Mouse (Mus musculus) lung, postnatal 14 days (tissue): ENCODE measurements at regions not wholly inside any gene's neighbourhood (a gene's known extent, or its start where the extent isn't known, plus 50 kb on each side); places are given as distances from the start of the nearest gene placed in this dataset.

ENCODE experiments used
- DNase-seq: peaks from one replicate; pipeline ENCODE4 v3.0.0; 2021

GRCm38 (mm10) chr7:129936731-129937130, 345.1 kb downstream of the Wdr11 start:
- DNase-seq = no peak

DNA sequence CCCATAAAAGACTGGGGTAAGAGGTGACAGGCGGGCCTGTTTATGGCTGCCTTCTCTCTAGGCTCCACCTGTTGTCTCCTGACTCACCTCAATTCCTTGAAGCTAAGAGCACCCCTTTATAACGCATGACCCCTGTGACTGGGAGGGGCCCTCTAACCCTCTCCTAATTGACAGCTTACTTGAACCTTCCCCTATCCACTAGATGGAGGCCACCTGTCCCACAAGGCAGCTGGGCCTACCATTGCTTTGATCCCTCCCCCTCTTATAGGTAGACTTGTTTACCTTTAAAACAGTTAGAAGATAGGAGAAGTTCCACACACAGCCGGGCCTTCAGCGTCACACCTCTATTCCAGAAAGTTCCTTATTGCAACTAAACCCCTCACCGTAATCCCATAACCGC, 346.1 kb downstream of the Wdr11 start:
- DNase-seq = no peak

- no peak for DNase-seq
Measured at GRCm38 (mm10) chr7:129938141-129938540, 346.5 kb downstream of the Wdr11 start.

GRCm38 (mm10) chr7:129939266-129939665, 347.6 kb downstream of the Wdr11 start:
- DNase-seq = no peak

- no peak for DNase-seq
Measured at GRCm38 (mm10) chr7:129941311-129942029, 349.8 kb downstream of the Wdr11 start.

- no peak for DNase-seq
Measured at GRCm38 (mm10) chr7:129948613-129949110, 357.0 kb downstream of the Wdr11 start.

- DNase-seq = no peak
Measured at GRCm38 (mm10) chr7:129950456-129950855, 358.8 kb downstream of the Wdr11 start.

- DNase-seq = no peak
Measured at GRCm38 (mm10) chr7:129958379-129958778, 366.7 kb downstream of the Wdr11 start.

- no peak for DNase-seq
Measured at GRCm38 (mm10) chr7:129962575-129962974, 370.9 kb downstream of the Wdr11 start.

DNA sequence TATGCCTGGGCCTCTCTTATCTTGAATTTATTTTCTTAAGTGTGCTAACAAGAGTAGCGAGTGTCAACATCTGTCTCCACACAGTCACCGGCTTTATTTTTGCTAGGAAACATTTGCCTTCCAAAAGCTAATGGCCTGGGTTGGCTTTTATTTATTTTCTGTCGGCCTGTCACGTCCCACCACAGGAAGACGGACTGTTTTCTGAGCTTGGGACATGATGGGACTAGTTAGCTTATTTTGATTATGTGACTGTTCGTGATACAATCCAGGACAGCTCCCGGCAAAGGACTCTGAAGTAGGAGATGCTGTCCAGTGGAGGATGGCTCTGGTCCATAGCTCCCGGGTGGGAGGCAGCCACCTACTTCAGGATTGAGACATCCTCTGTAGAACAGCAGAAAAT, 372.5 kb downstream of the Wdr11 start:
- DNase-seq = peak; percentile 46

DNA sequence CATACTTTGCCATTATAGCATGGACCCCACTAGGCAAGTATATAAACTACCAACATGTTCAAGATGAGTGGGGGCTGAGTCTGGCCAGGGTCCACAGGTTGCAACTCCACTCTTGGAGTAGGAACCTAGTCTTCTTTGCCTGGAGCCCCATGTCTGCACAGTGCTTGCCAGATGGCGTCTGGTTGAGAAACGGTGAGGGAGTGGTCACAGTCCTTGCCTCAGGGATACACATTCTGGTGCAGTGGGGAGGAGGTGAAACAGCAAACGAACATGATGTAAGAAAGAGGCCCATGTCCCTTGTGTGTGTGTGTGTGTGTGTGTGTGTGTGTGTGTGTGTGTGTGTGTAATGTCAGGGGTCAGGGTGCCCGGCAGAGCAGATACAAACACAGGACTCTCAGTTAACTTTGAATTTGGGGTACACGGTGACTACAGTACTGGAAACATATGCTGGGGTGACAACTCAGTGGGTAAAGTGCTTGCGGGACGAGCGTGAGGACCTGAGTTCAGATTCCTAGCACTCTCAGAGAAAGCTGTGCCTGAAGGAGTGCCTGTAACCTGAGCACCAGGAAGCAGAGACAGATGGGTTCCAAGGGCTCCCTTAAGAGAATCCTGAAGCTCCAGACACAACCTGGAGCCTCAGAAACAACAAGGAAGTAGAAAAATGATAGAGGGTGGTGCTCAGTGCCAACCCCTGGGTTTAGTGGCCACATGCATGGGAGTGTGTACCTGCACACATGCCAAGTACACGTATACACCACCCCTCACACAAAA, 373.8 kb downstream of the Wdr11 start:
- no peak for DNase-seq

DNA sequence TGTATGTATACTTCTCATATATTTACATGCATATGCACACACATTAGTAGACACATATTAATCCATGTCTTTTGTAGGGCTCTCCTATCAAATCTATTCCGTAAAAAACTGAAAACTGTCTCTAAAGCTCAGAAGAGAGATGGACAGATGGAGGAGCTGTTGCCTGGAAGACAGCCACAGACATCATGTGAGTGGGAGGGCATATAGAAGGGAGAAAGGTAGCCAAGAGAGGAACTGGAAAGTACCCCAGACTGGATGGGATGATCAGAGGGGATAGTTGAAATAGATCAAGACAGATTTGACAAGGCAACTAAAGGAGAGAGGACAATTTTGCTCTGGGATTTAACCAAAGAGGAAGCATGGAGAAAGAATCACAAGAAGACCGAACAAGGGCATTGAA, 375.1 kb downstream of the Wdr11 start:
- no peak for DNase-seq

DNA sequence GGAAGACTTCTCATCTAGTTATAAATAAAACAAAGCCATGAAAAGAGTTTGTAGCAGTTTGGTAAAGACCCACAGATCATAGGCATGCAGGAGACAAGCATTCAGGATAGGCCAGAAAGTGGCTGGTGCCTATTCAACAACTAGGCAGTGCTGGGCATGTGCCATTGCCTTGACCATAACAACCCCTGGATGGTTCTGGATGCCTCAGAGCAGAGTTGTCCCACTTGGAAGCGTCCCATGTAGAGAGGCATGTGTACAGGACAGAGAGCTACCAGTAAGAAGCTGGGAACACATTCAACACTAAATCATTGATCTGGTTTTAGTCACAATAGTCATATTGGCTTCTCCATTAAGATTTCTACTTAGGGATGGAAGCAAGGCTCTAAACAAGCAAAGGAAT, 378.5 kb downstream of the Wdr11 start:
- no peak for DNase-seq

DNA sequence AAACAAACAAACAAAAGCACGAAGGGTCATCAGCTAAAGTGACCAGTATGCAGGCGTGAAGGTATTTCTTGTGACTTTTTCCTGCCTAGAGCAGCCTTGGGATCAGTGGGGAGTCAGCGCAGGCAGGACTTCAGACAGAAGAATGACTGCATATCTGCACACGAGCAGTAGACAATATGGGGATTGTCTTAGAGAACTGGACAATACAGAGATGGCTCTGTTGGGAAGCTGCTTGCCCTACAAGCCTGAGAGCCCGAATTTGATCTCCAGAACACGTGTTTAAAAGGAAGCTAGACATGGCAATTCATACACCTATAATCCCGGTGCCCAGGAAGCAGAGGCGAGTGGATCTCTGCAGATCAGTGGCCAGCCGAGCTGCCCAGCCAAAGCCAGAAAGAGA, 382.5 kb downstream of the Wdr11 start:
- DNase-seq = no peak

GRCm38 (mm10) chr7:129974837-129975236, 383.2 kb downstream of the Wdr11 start:
- DNase-seq = no peak

GRCm38 (mm10) chr7:129975781-129976514, 384.3 kb downstream of the Wdr11 start:
- DNase-seq = no peak

GRCm38 (mm10) chr7:129978576-129978975, 386.9 kb downstream of the Wdr11 start:
- no peak for DNase-seq

DNA sequence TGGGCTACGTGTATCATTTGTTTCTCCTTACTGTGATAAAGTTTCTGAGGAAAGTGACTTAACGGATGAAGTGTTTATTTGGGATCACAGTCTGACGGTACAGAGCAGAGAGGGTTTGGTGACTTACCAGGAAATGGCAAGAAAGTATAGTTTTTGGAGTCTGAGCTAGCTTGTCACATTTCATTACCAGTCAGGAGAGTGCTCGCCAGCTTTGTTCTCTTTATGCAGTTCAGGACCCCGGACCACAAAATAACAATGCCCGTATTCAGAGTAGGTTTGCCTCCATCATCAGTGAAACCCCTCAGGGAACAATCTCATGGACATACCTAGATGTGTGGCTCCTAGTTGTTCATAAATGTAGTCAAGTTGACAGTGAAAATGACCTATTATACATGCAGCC, 387.7 kb downstream of the Wdr11 start:
- no peak for DNase-seq

DNA sequence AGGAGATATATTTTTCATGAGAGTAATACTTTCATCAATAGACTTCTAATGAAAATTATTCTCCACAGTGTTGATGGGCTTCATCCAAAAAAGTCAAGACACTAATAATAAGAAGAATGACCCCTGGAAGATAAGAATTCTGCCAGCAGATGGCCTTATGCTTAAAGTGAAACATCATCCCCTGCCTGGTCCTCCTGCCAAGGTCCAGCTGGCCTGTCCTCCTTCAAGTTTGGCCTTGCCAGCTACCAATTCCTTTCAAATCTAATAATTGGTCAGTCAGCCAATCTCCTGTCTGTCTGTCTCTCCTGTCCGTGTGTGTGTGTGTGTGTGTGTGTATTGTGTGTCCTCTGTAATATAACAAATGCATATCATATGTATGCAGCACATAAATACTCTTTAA, 388.8 kb downstream of the Wdr11 start:
- DNase-seq = no peak

DNA sequence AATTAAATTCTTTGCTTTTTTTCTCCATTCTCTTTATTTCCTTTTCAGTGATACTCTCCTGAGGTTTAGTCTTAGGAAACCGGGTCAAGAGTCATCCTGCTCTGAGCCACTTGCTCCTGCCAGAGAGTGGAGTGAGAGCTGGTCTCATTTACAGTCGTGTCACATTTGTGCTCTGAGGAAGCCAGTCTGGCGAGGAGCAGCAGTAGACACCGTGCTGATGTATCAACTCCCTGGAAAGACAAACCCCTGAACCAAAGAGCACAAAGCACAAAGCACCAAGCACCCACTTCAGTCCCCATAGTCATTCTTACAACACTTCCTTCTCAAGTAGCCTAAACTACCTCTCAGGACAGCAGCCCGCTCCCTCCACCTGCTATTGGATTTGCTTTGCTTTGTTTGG, 390.7 kb downstream of the Wdr11 start:
- DNase-seq = no peak

DNA sequence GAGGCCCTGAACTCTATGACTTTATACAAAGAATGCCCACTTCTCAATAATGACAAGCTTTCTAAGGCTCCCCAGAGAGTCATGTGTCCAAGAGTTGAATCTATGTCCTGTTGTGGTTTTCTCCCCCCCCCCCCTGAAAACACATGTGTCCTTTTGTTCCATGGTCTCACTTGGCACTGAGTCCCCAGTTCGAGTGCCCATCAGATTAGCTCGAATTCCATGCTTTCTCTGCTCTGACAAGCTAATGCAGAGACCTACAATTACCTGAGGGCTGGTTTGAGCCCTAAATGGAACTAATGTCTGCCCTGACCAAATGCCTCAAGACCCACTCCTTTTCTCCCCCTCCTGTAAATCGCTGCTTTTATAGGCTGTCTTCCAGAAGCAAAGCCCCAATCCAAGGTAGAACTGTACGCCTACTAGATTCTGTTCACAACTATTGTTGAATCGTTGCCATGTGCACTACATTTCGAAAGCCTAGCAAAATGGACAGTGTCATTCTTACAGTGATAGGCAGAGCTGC, 392.0 kb downstream of the Wdr11 start:
- DNase-seq = no peak

GRCm38 (mm10) chr7:129984367-129984766, 392.7 kb downstream of the Wdr11 start:
- DNase-seq = peak; percentile 37

DNA sequence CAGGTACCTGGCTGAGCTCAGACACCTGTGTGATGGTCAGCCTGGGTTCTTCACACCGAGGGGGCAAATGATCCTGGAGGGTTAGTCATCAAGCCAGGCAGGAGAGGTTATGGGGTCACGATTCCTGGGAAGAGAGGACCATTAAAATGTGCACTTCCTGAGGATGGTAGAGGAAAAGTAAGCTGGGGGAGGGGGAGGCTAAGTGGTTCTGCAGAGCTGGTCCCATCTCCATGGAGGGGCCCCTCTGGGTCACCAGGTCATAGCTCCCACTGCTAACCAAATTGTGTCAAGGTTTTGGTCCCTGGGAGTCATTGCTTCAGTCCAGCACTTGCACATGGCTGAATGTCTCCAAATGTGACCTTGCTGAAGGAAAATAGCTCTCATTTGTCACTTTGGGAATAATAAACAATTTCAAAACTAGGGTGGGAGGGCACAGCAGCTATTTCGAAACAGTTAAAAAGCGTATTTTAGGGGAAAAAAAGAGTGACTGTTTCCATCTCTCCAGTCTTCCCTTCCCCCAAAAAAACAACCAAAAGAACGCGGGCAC, 395.5 kb downstream of the Wdr11 start:
- DNase-seq = no peak
